Mouse (Mus musculus): Measurements from ENCODE around the gene Fbxl20. TPM values are rescaled to one million over a fixed set of nuclear protein-coding genes. Genes with fewer than 3 reads are reported as not detected.
A peak's percentile ranks its signal among the peaks of the same experiment; 100 is the strongest.

The Fbxl20 gene
- total and polyA plus RNA-seq, 2 experiments, result 12.3 to 15.1 TPM

DNA sequence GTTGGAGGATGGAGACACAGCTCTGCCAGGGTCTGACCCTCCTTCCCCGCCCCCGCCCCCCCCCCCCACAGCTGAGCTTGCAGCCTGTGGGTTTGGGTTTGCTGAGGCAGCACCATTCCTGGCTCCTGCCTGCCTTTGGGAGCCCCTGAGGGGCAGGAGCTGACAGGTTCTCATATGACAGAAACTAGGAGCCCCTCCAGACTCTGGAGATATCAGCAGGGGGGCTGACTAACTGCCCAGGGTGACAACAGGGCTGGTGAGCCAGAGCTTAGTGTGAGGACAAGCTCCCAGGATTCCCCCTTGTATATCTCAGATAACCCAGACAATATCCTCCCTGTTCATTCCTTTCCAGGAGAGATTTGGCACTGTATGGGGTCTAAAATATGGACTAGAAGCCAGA lies 99.3 kb downstream of the Fbxl20 start:
- DNase-seq (ENCODE audit: extremely low read depth, low read depth, low spot score), result no peak
- peaks cover 3% of the 10 kb centered on the region; the same call in 1 of the 2 replicates for H3K4me1 ChIP-seq (ENCODE audit: control insufficient read depth, insufficient read depth, low read length)
- H3K79me2 ChIP-seq (ENCODE audit: control insufficient read depth, insufficient read depth, low read length), result no peaks in the 10 kb centered on the region
- no peak overlapping the region for H3K9ac ChIP-seq (ENCODE audit: low read depth, low read length)
- no peak for TF ChIP-seq CTCF (IDR thresholded peaks at IDR 0.05; ENCODE audit: low read depth, low read length)
- TF ChIP-seq POLR2A (IDR thresholded peaks at IDR 0.05; ENCODE audit: extremely low read depth, insufficient read depth, low read length), result no peak
- H3K27ac ChIP-seq (replicated peaks; ENCODE audit: insufficient read depth, low read depth, low read length), result no peak overlapping the region
- peaks cover 18% of the 10 kb centered on the region; the same call in 1 of the 2 replicates for H3K27me3 ChIP-seq (ENCODE audit: control insufficient read depth, insufficient read depth, low read length)
- H3K4me3 ChIP-seq (ENCODE audit: insufficient read depth, low read depth, low read length), result no peak overlapping the region
- H3K36me3 ChIP-seq (ENCODE audit: control insufficient read depth, insufficient read depth, low read length), result no peaks in the 10 kb centered on the region
- WGBS, result 24% methylated on average over 2 of the region's 2 CpGs

- TF ChIP-seq POLR2A (IDR thresholded peaks at IDR 0.05; ENCODE audit: extremely low read depth, insufficient read depth, low read length), result no peak
- TF ChIP-seq CTCF (IDR thresholded peaks at IDR 0.05; ENCODE audit: low read depth, low read length), result no peak
- peaks cover 15% of the 10 kb centered on the region; the same call in 1 of the 2 replicates for H3K27me3 ChIP-seq (ENCODE audit: control insufficient read depth, insufficient read depth, low read length)
- peaks cover 3% of the 10 kb centered on the region; the same call in 1 of the 2 replicates for H3K4me1 ChIP-seq (ENCODE audit: control insufficient read depth, insufficient read depth, low read length)
- H3K36me3 ChIP-seq (ENCODE audit: control insufficient read depth, insufficient read depth, low read length), result no peaks in the 10 kb centered on the region
- no peak overlapping the region for H3K9ac ChIP-seq (ENCODE audit: low read depth, low read length)
- 48% methylated on average over 2 of the region's 2 CpGs for WGBS
- no peak for DNase-seq (ENCODE audit: extremely low read depth, low read depth, low spot score)
- no peak overlapping the region for H3K27ac ChIP-seq (replicated peaks; ENCODE audit: insufficient read depth, low read depth, low read length)
- H3K79me2 ChIP-seq (ENCODE audit: control insufficient read depth, insufficient read depth, low read length), result no peaks in the 10 kb centered on the region
- H3K4me3 ChIP-seq (ENCODE audit: insufficient read depth, low read depth, low read length), result no peak overlapping the region
Measured at GRCm38 (mm10) chr11:98050520-98050815, 99.7 kb downstream of the Fbxl20 start.

DNA sequence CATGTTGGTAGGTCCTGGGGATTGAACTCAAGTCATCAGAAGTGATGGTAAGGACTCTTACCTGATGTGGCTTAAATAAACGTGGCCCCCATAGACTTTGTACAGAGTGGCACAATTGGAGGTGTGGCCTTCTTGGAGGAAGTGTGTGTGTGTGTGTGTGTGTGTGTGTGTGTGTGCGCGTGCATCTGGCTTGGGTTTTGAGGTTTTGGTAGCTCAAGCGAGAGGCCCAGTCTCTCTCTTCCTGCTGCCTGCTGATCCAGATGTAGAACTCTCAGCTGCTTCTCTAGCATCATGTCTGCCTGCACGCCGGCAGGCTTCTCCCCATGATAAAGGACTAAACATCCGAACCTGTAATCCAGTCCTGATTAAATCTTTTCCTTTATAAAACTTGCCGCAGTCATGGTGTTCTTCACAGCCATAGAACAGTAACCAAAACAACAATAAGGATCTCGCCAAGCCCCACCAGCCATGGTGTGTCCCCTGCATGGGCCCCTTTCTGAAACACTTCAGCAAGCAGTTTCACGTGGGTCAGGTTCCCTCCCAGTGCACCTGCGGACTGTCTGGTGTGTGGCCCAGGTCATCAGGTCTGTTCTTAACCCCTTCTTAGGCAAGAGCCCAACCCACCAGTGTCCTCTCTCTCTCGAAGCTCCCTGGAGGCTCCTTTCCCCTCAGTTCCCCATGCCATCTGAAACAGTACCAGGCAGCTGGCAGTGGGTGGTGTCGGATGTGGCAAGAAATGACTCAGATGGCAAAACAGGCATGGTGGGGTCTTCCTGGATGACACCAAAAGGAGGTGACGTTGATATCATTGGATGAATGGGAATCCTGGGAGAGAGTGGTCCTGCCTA lies 100.3 kb downstream of the Fbxl20 start:
- TF ChIP-seq CTCF (IDR thresholded peaks at IDR 0.05; ENCODE audit: low read depth, low read length) (no peak), POLR2A (IDR thresholded peaks at IDR 0.05; ENCODE audit: extremely low read depth, insufficient read depth, low read length) (no peak)
- Histone ChIP-seq H3K79me2 (ENCODE audit: control insufficient read depth, insufficient read depth, low read length) (no peaks in the 10 kb centered on the region), H3K27ac (replicated peaks; ENCODE audit: insufficient read depth, low read depth, low read length) (no peak overlapping the region), H3K9ac (ENCODE audit: low read depth, low read length) (no peak overlapping the region), H3K27me3 (ENCODE audit: control insufficient read depth, insufficient read depth, low read length) (peaks cover 15% of the 10 kb centered on the region; the same call in 1 of the 2 replicates), H3K4me3 (ENCODE audit: insufficient read depth, low read depth, low read length) (no peak overlapping the region), H3K36me3 (ENCODE audit: control insufficient read depth, insufficient read depth, low read length) (no peaks in the 10 kb centered on the region), H3K4me1 (ENCODE audit: control insufficient read depth, insufficient read depth, low read length) (peaks cover 3% of the 10 kb centered on the region; the same call in 1 of the 2 replicates)
- WGBS, result 73% methylated on average over 14 of the region's 14 CpGs
- no peak for DNase-seq (ENCODE audit: extremely low read depth, low read depth, low spot score)

- no peak overlapping the region for H3K4me3 ChIP-seq (ENCODE audit: insufficient read depth, low read depth, low read length)
- 68% methylated on average over 4 of the region's 4 CpGs for WGBS
- no peak for DNase-seq (ENCODE audit: extremely low read depth, low read depth, low spot score)
- no peak overlapping the region for H3K9ac ChIP-seq (ENCODE audit: low read depth, low read length)
- H3K79me2 ChIP-seq (ENCODE audit: control insufficient read depth, insufficient read depth, low read length), result no peaks in the 10 kb centered on the region
- TF ChIP-seq POLR2A (IDR thresholded peaks at IDR 0.05; ENCODE audit: extremely low read depth, insufficient read depth, low read length), result no peak
- TF ChIP-seq CTCF (IDR thresholded peaks at IDR 0.05; ENCODE audit: low read depth, low read length), result no peak
- peaks cover 3% of the 10 kb centered on the region; the same call in 1 of the 2 replicates for H3K4me1 ChIP-seq (ENCODE audit: control insufficient read depth, insufficient read depth, low read length)
- peaks cover 8% of the 10 kb centered on the region; the same call in 1 of the 2 replicates for H3K27me3 ChIP-seq (ENCODE audit: control insufficient read depth, insufficient read depth, low read length)
- H3K36me3 ChIP-seq (ENCODE audit: control insufficient read depth, insufficient read depth, low read length), result no peaks in the 10 kb centered on the region
- H3K27ac ChIP-seq (replicated peaks; ENCODE audit: insufficient read depth, low read depth, low read length), result no peak overlapping the region
Measured at GRCm38 (mm10) chr11:98047745-98048144, 102.5 kb downstream of the Fbxl20 start.

GRCm38 (mm10) chr11:98046466-98046865 lies 103.7 kb downstream of the Fbxl20 start:
- Histone ChIP-seq H3K4me1 (ENCODE audit: control insufficient read depth, insufficient read depth, low read length) (peaks cover 5% of the 10 kb centered on the region; the same call in 1 of the 2 replicates), H3K4me3 (ENCODE audit: insufficient read depth, low read depth, low read length) (no peak overlapping the region), H3K36me3 (ENCODE audit: control insufficient read depth, insufficient read depth, low read length) (no peaks in the 10 kb centered on the region), H3K27ac (replicated peaks; ENCODE audit: insufficient read depth, low read depth, low read length) (no peak overlapping the region), H3K79me2 (ENCODE audit: control insufficient read depth, insufficient read depth, low read length) (no peaks in the 10 kb centered on the region), H3K27me3 (ENCODE audit: control insufficient read depth, insufficient read depth, low read length) (0 out of 2 replicates have a peak, but pooled peaks cover 1% of the 10 kb centered on the region), H3K9ac (ENCODE audit: low read depth, low read length) (no peak overlapping the region)
- peak; percentile 71 for DNase-seq (ENCODE audit: extremely low read depth, low read depth, low spot score)
- 0% methylated on average over 1 of the region's 1 CpGs for WGBS
- no peak for TF ChIP-seq CTCF (IDR thresholded peaks at IDR 0.05; ENCODE audit: low read depth, low read length)
- TF ChIP-seq POLR2A (IDR thresholded peaks at IDR 0.05; ENCODE audit: extremely low read depth, insufficient read depth, low read length), result no peak

DNA sequence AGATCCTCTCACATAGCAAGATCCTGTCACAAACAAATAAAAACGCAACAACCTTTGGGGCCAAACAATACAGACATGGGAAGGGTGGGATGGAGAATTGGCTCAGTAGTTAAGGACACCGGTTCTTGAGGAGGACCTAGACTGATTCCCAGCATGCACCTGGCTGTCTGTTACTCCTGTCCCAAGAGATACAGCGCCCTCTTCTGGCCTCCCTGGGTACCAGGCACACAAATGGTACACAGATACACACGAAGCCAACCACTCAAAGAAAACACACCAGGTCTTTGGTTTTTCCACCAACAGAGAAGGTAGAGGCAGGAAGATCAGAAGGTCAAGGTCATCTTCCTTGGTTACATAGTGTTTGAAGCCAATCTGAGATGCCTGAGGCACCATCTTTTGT lies 104.6 kb downstream of the Fbxl20 start:
- 67% methylated on average over 4 of the region's 4 CpGs for WGBS
- H3K27me3 ChIP-seq (ENCODE audit: control insufficient read depth, insufficient read depth, low read length), result no peaks in the 10 kb centered on the region

More for the DNA sequence above, 104.6 kb downstream of the Fbxl20 start:
- H3K4me3 ChIP-seq (ENCODE audit: insufficient read depth, low read depth, low read length), result no peak overlapping the region
- no peak overlapping the region for H3K9ac ChIP-seq (ENCODE audit: low read depth, low read length)
- TF ChIP-seq CTCF (IDR thresholded peaks at IDR 0.05; ENCODE audit: low read depth, low read length), result no peak
- TF ChIP-seq POLR2A (IDR thresholded peaks at IDR 0.05; ENCODE audit: extremely low read depth, insufficient read depth, low read length), result no peak
- no peaks in the 10 kb centered on the region for H3K79me2 ChIP-seq (ENCODE audit: control insufficient read depth, insufficient read depth, low read length)
- no peak overlapping the region for H3K27ac ChIP-seq (replicated peaks; ENCODE audit: insufficient read depth, low read depth, low read length)
- H3K36me3 ChIP-seq (ENCODE audit: control insufficient read depth, insufficient read depth, low read length), result no peaks in the 10 kb centered on the region
- DNase-seq (ENCODE audit: extremely low read depth, low read depth, low spot score), result no peak
- H3K4me1 ChIP-seq (ENCODE audit: control insufficient read depth, insufficient read depth, low read length), result peaks cover 5% of the 10 kb centered on the region; the same call in 1 of the 2 replicates
